Mouse (Mus musculus) megakaryocyte, embryonic 14.5 days (primary cell): Measurements from ENCODE around the gene Cbr4.

Experiments
- FLI1 ChIP-seq: IDR thresholded peaks from 2 replicates; pipeline ENCODE4 v1.6.1; 2012; ENCODE audit warnings: low read length, inconsistent platforms, mixed read lengths
- GATA1 ChIP-seq: IDR thresholded peaks from 3 replicates; pipeline ENCODE4 v1.6.1; 2012; ENCODE audit warnings: mixed read lengths, low read length, inconsistent platforms, borderline replicate concordance

- no peak for TF ChIP-seq GATA1
- no peak for TF ChIP-seq FLI1
These were observed 34.6 kb downstream of the Cbr4 start for GRCm38 (mm10) chr8:61522132-61522531.
